Mouse (Mus musculus) lung, embryonic 16.5 days (tissue): ENCODE data around the gene Setd1a. TPM values are rescaled to one million over a fixed set of nuclear protein-coding genes. Genes with fewer than 3 reads are reported as not detected.
A peak's percentile ranks its signal among the peaks of the same experiment; 100 is the strongest.
"Not testable (repeated sequence)": the region's sequence is repeated elsewhere in the genome, so short reads cannot be mapped to it uniquely, and the experiment has no call there.

Source experiments
- ATAC-seq: fragments of 200-750 bp; cut with Nextera tagmentation; 2 replicates; pipeline ENCODE4 v1.8.0; 2017; ENCODE audit warnings: low read depth, mild to moderate bottlenecking, moderate library complexity
- H3K27ac ChIP-seq: fragments of 300-500 bp; sonication (generic); 2 replicates; pipeline ENCODE4 v1.5.1; 2014; ENCODE audit warnings: mild to moderate bottlenecking, control low read depth, low read length
- H3K27me3 ChIP-seq: fragments of 300-500 bp; sonication (generic); 2 replicates; pipeline ENCODE4 v1.6.1; 2014; ENCODE audit warnings: low read depth, low read length, mixed read lengths; ENCODE audit not compliant: control insufficient read depth, insufficient read depth
- H3K36me3 ChIP-seq: fragments of 300-500 bp; sonication (generic); 2 replicates; pipeline ENCODE4 v1.6.1; 2014; ENCODE audit warnings: low read length; ENCODE audit not compliant: control insufficient read depth, insufficient read depth
- H3K4me1 ChIP-seq: fragments of 300-500 bp; sonication (generic); replicated peaks from 2 replicates; pipeline ENCODE4 v1.6.1; 2014; ENCODE audit warnings: low read length, mixed read lengths; ENCODE audit not compliant: control insufficient read depth, insufficient read depth
- H3K4me2 ChIP-seq: fragments of 300-500 bp; sonication (generic); 2 replicates; pipeline ENCODE4 v1.6.1; 2014; ENCODE audit warnings: low read depth, low read length, control low read depth
- H3K4me3 ChIP-seq: fragments of 300-500 bp; sonication (generic); 2 replicates; pipeline ENCODE4 v1.5.1; 2014; ENCODE audit warnings: mild to moderate bottlenecking, low read length, control low read depth
- H3K9ac ChIP-seq: fragments of 300-500 bp; sonication (generic); 2 replicates; pipeline ENCODE4 v1.6.1; 2014; ENCODE audit warnings: low read length, control low read depth
- H3K9me3 ChIP-seq: fragments of 300-500 bp; sonication (generic); 2 replicates; pipeline ENCODE4 v1.6.1; 2016; ENCODE audit warnings: low read length; ENCODE audit not compliant: control insufficient read depth
- WGBS: fragments of 180-500 bp; shearing (Covaris S2); extraction: QIAGEN DNeasy Blood & Tissue Kit; methylation state at CpG from one replicate; pipeline ENCODE4 v1.1.7; 2014; 5-methylcytosine and 5-hydroxymethylcytosine counted together
- polyA plus RNA-seq: library from polyadenylated mRNA; unstranded; fragments of >200 nt; fragmentation: Nextera tagmentation; extraction: Ambion mirVana; gene quantifications from 2 replicates; pipeline ENCODE4 v1.2.1, GENCODE M21; 2015

Setd1a gene
- 13.8 and 18.1 TPM in 2 replicates for polyA plus RNA-seq

DNA sequence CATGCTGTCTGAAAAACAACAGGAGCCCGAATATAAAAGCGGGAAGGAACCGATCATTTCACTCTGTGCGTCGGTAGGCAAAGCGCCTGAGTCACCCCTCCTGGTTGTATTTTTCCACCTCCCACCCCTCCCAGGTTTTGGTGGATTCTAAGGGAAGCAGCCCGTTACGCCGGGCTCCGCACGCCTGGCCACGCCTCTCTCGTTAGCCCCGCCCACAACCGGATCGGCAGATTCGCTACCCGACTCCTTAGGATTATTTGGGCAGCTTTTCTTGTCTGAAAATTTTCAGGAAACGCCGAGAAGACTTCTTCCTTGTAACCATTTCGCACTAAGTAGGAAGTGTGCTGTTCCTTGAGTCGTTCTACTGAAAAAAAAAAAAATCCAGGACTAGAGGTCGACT is at the start of gene Setd1a:
TSS of gene Setd1a (plus strand) at position 245 of the 400 bp plus-strand sequence.
- H3K36me3 ChIP-seq, result peaks cover 17% of the 10 kb centered on the region
- peaks cover 12% of the 10 kb centered on the region for H3K4me1 ChIP-seq
- ATAC-seq, result peak; percentile 67
- peak within 1 kb of the TSS; percentile 87 for H3K4me3 ChIP-seq
- H3K27ac ChIP-seq, result peak within 1 kb of the TSS; percentile 99
- no peaks in the 10 kb centered on the region for H3K27me3 ChIP-seq
- WGBS, result under 1% methylated on average over 23 of the region's 23 CpGs
- peak within 1 kb of the TSS; percentile 93 for H3K9ac ChIP-seq
- H3K4me2 ChIP-seq, result peak within 1 kb of the TSS; percentile 79
- no peaks in the 10 kb centered on the region for H3K9me3 ChIP-seq

- no peaks in the 10 kb centered on the region for H3K27me3 ChIP-seq
- no peak overlapping the region for H3K4me2 ChIP-seq
- H3K27ac ChIP-seq, result no peak overlapping the region
- 79% methylated on average over 7 of the region's 7 CpGs for WGBS
- no peaks in the 10 kb centered on the region for H3K9me3 ChIP-seq
- ATAC-seq, result no peak
- no peak overlapping the region for H3K4me3 ChIP-seq
- H3K4me1 ChIP-seq, result no peaks in the 10 kb centered on the region
- no peak overlapping the region for H3K9ac ChIP-seq
- H3K36me3 ChIP-seq, result no peaks in the 10 kb centered on the region
Measured at GRCm38 (mm10) chr7:127727898-127728297, 48.6 kb upstream of the Setd1a start.

DNA sequence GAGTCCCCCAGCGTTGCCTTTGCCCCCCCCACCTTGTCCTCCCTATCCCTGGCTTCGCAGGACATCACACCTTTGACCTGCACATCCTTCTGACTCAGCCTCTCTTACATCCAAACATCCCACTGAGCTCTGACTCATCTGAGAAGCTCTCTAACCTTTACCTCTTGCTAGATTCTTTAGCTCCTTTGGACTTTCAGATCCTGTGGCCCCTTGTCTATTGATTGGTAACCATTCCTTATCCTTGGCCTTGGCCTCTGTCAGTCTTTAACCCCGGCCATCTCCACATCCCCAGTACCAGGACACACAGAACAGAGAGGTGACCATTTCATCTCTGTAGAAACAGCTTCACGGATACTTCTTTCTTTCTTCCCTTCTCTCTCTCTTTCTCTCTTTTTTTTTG is 46.3 kb upstream of the Setd1a start:
- H3K27ac ChIP-seq, result no peak overlapping the region
- H3K4me3 ChIP-seq, result no peak overlapping the region
- no peaks in the 10 kb centered on the region for H3K36me3 ChIP-seq
- no peaks in the 10 kb centered on the region for H3K9me3 ChIP-seq
- no peaks in the 10 kb centered on the region for H3K4me1 ChIP-seq
- 53% methylated on average over 4 of the region's 4 CpGs for WGBS
- H3K4me2 ChIP-seq, result no peak overlapping the region
- H3K27me3 ChIP-seq, result no peaks in the 10 kb centered on the region
- ATAC-seq, result no peak
- no peak overlapping the region for H3K9ac ChIP-seq

DNA sequence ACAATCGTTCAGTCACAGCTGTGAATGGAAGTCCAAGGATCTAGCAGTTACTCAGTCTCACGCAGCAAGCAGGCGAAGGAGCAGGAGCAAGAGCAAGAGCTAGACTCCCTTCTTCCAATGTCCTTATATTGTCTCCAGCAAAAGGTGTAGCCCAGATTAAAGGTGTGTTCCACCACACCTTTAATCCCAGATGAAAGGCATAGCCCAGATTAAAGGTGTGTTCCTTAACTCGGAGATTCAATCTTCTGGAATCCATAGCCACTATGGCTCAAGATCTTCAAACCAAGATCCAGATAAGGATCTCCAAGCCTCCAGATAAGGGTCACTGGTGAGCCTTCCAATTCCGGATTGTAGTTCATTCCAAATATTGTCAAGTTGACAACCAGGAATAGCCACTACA is 44.4 kb upstream of the Setd1a start, which contains the start of gene Ctf2:
TSS of gene Ctf2 (minus strand) at position 101 of the 400 bp plus-strand sequence.
- H3K4me2 ChIP-seq, H3K27ac ChIP-seq, H3K9ac ChIP-seq, H3K4me1 ChIP-seq, H3K9me3 ChIP-seq, H3K27me3 ChIP-seq, ATAC-seq, H3K4me3 ChIP-seq, H3K36me3 ChIP-seq: not testable (repeated sequence)
- WGBS, result no CpG with 5 or more reads among the region's 5 CpGs

- Histone ChIP-seq H3K4me3 (peak within 1 kb of the TSS; percentile 84), H3K9ac (peak within 1 kb of the TSS; percentile 69), H3K9me3 (no peaks in the 10 kb centered on the region), H3K27me3 (no peaks in the 10 kb centered on the region), H3K4me2 (peak within 1 kb of the TSS; percentile 72), H3K36me3 (peaks cover 7% of the 10 kb centered on the region), H3K4me1 (peaks cover 17% of the 10 kb centered on the region), H3K27ac (peak within 1 kb of the TSS; percentile 90)
- WGBS, result under 1% methylated on average over 26 of the region's 26 CpGs
- no peak for ATAC-seq
Measured at GRCm38 (mm10) chr7:127744366-127745045, 32.0 kb upstream of the Setd1a start, which contains the start of gene Fbxl19. Fbxl19 (plus strand) TSS chr7:127744543.

DNA sequence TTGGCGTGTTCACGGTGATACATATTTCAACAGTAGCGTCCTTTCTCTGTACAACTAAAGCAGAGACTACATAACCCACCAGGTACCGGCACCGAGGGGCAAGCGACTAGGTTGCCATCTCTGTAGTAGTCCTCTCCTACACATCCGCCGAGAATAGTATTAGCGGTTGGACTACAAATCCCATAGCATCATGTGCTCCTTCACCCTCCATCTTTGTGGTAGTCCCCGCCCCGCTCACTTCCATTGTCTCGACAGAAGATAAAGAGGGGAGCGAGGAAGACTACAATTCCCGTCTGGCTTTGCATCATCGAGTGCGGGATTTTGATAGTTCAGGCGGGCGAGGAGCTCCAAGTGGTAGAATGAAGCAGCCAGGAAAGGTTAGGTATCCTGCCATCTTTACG is 31.2 kb upstream of the Setd1a start:
- Histone ChIP-seq H3K9ac (peak overlapping the region; percentile 69), H3K4me3 (peak overlapping the region; percentile 84), H3K4me1 (peaks cover 17% of the 10 kb centered on the region), H3K27ac (peak overlapping the region; percentile 90), H3K36me3 (peaks cover 12% of the 10 kb centered on the region), H3K27me3 (no peaks in the 10 kb centered on the region), H3K9me3 (no peaks in the 10 kb centered on the region), H3K4me2 (peak overlapping the region; percentile 72)
- peak; percentile 85 for ATAC-seq
- WGBS, result under 1% methylated on average over 19 of the region's 19 CpGs

DNA sequence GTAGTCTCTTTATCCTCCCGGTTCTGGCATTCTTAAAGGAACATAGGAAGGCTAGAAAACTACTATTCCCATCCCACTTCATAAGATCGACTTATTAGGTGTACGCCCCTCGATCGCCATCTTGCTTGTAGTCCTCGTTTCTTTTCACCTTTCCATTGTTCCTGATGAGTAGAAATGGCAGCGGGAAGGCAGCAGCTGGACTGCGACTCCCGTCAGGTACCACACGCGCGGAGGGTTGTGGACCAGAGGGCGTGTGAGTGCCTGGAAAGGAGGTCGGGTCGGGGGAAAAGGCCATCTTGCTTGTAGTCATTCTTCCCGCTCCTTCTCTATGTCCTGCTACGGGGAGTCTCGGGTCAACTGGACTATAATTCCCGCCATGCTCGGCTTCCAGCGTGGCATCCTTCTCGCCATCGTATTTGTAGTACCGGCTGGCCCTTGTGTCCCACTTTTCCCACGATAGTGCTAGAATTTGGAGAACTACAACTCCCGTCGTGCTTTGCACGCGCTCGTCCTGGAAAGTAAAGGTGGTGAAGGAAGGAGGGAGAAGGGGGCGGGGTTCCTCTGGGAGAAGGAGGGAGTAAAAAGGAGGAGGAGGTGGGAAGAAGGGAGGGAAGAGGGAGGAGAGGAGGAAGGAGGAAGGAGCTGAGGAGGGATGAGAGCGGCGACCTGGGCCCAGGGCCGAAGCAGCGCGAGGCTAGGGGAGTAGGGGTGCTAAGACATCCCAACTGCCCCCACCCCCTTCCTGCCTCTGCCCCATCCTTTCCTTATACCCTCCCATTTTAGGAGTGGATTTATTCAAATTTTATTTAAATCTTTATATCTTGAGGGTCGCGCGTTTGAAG is 30.6 kb upstream of the Setd1a start:
- Histone ChIP-seq H3K4me1 (peaks cover 17% of the 10 kb centered on the region), H3K9ac (peak overlapping the region; percentile 87), H3K27me3 (no peaks in the 10 kb centered on the region), H3K9me3 (no peaks in the 10 kb centered on the region), H3K36me3 (peaks cover 17% of the 10 kb centered on the region), H3K27ac (peak overlapping the region; percentile 90), H3K4me2 (peak overlapping the region; percentile 72), H3K4me3 (peak overlapping the region; percentile 84)
- 0% methylated on average over 39 of the region's 39 CpGs for WGBS
- ATAC-seq, result peak; percentile 87

DNA sequence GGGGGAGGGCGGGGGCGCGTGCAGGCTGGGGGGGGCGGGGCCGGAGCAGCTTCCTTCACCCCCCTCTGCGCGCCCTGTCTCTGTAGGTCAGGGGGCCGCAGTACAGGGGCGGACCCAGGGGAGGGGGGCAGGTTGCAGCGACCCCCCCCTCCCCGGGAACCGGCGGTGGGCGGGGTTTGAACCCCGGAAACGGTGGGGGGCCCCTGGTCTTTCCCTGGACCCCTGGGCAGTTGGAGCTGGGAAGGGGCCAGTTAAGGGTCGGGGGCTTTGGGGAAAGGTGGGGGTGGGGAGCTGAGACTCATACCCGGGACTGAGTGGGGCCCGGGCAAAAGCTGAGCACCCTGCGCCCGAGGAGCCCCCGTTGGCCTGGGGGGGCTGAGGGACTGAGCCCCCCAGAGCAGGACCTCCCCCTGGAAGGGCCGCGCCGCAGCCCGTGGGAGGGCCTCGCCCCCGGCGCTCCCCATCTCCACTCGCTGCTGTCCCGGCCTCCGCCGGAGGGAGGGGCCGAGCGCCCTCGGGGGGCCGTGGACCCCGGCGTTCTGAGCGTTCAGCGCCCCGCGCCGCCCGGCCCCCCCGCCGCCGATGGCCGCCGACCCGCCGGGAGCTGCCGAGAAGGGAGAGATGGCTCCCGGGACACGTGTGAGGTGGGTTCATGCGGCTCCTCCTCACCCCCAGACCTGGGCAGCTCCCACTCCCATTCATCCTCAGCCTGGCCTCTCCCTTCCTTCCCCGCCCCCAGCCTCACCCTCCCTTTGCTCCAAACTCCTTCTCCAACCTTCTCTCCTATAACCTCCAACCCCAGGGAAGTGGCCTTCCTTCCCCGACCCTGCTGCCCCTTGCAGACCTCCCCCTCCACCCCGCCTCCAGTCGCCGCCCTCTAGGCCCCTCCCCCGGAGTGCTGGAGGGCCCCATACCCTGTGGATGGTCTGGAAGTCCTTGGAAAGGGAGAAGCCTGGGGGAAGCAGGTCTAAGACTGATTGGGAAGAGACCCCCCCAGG is 29.7 kb upstream of the Setd1a start:
- Histone ChIP-seq H3K9ac (peak overlapping the region; percentile 87), H3K9me3 (no peaks in the 10 kb centered on the region), H3K36me3 (peaks cover 25% of the 10 kb centered on the region), H3K4me2 (peak overlapping the region; percentile 72), H3K27me3 (no peaks in the 10 kb centered on the region), H3K27ac (peak overlapping the region; percentile 90), H3K4me1 (peaks cover 17% of the 10 kb centered on the region), H3K4me3 (peak overlapping the region; percentile 84)
- 1% methylated on average over 33 of the region's 62 CpGs for WGBS
- ATAC-seq, result peak; percentile 6; the same call in 1 of the 2 replicates
